Mouse (Mus musculus) lung, embryonic 16.5 days (tissue): Measurements from ENCODE around the gene Ear1. TPM values are rescaled to one million over a fixed set of nuclear protein-coding genes. Genes with fewer than 3 reads are reported as not detected.
"Not testable (repeated sequence)": the region's sequence is repeated elsewhere in the genome, so short reads cannot be mapped to it uniquely, and the experiment has no call there.

Source experiments
- ATAC-seq: fragments of 200-750 bp; cut with Nextera tagmentation; 2 replicates; pipeline ENCODE4 v1.8.0; 2017; ENCODE audit warnings: low read depth, mild to moderate bottlenecking, moderate library complexity
- H3K27ac ChIP-seq: fragments of 300-500 bp; sonication (generic); 2 replicates; pipeline ENCODE4 v1.5.1; 2014; ENCODE audit warnings: mild to moderate bottlenecking, control low read depth, low read length
- H3K27me3 ChIP-seq: fragments of 300-500 bp; sonication (generic); 2 replicates; pipeline ENCODE4 v1.6.1; 2014; ENCODE audit warnings: low read depth, low read length, mixed read lengths; ENCODE audit not compliant: control insufficient read depth, insufficient read depth
- H3K36me3 ChIP-seq: fragments of 300-500 bp; sonication (generic); 2 replicates; pipeline ENCODE4 v1.6.1; 2014; ENCODE audit warnings: low read length; ENCODE audit not compliant: control insufficient read depth, insufficient read depth
- H3K4me1 ChIP-seq: fragments of 300-500 bp; sonication (generic); replicated peaks from 2 replicates; pipeline ENCODE4 v1.6.1; 2014; ENCODE audit warnings: low read length, mixed read lengths; ENCODE audit not compliant: control insufficient read depth, insufficient read depth
- H3K4me2 ChIP-seq: fragments of 300-500 bp; sonication (generic); 2 replicates; pipeline ENCODE4 v1.6.1; 2014; ENCODE audit warnings: low read depth, low read length, control low read depth
- H3K4me3 ChIP-seq: fragments of 300-500 bp; sonication (generic); 2 replicates; pipeline ENCODE4 v1.5.1; 2014; ENCODE audit warnings: mild to moderate bottlenecking, low read length, control low read depth
- H3K9ac ChIP-seq: fragments of 300-500 bp; sonication (generic); 2 replicates; pipeline ENCODE4 v1.6.1; 2014; ENCODE audit warnings: low read length, control low read depth
- H3K9me3 ChIP-seq: fragments of 300-500 bp; sonication (generic); 2 replicates; pipeline ENCODE4 v1.6.1; 2016; ENCODE audit warnings: low read length; ENCODE audit not compliant: control insufficient read depth
- WGBS: fragments of 180-500 bp; shearing (Covaris S2); extraction: QIAGEN DNeasy Blood & Tissue Kit; methylation state at CpG from one replicate; pipeline ENCODE4 v1.1.7; 2014; 5-methylcytosine and 5-hydroxymethylcytosine counted together
- polyA plus RNA-seq: library from polyadenylated mRNA; unstranded; fragments of >200 nt; fragmentation: Nextera tagmentation; extraction: Ambion mirVana; gene quantifications from 2 replicates; pipeline ENCODE4 v1.2.1, GENCODE M21; 2015

Gene Ear1
- polyA plus RNA-seq, 1 experiment from 2014 or later = not detected

- not testable (repeated sequence) for H3K9ac ChIP-seq, ATAC-seq, H3K27ac ChIP-seq, H3K4me3 ChIP-seq, H3K36me3 ChIP-seq, H3K27me3 ChIP-seq, H3K4me1 ChIP-seq, H3K9me3 ChIP-seq, H3K4me2 ChIP-seq
- 62% methylated on average over 8 of the region's 9 CpGs for WGBS
These were observed 62.9 kb downstream of the Ear1 start for GRCm38 (mm10) chr14:43812458-43812857.

GRCm38 (mm10) chr14:43808142-43808541, 67.2 kb downstream of the Ear1 start:
- not testable (repeated sequence) for H3K27me3 ChIP-seq, H3K4me2 ChIP-seq, ATAC-seq, H3K27ac ChIP-seq, H3K9me3 ChIP-seq, H3K4me3 ChIP-seq, H3K4me1 ChIP-seq, H3K9ac ChIP-seq, H3K36me3 ChIP-seq
- 70% methylated on average over 4 of the region's 4 CpGs for WGBS

GRCm38 (mm10) chr14:43804435-43804834, 70.9 kb downstream of the Ear1 start:
- H3K27ac ChIP-seq, H3K9me3 ChIP-seq, H3K36me3 ChIP-seq, H3K27me3 ChIP-seq, H3K4me2 ChIP-seq, H3K4me3 ChIP-seq, ATAC-seq, H3K4me1 ChIP-seq, H3K9ac ChIP-seq: not testable (repeated sequence)
- 7% methylated on average over 7 of the region's 7 CpGs for WGBS

GRCm38 (mm10) chr14:43796905-43797470, 78.3 kb downstream of the Ear1 start:
- not testable (repeated sequence) for ATAC-seq, H3K27me3 ChIP-seq, H3K27ac ChIP-seq, H3K4me1 ChIP-seq, H3K9ac ChIP-seq, H3K9me3 ChIP-seq, H3K36me3 ChIP-seq
- WGBS = 9% methylated on average over 23 of the region's 23 CpGs
- Histone ChIP-seq H3K4me2 (peak overlapping the region; percentile 20; the same call in 1 of the 2 replicates), H3K4me3 (peak overlapping the region; percentile 10; the same call in 1 of the 2 replicates)

- Histone ChIP-seq H3K4me3 (peak overlapping the region; percentile 10; the same call in 1 of the 2 replicates), H3K36me3 (no peaks in the 10 kb centered on the region), H3K9me3 (no peaks in the 10 kb centered on the region), H3K27me3 (no peaks in the 10 kb centered on the region), H3K4me1 (no peaks in the 10 kb centered on the region), H3K9ac (no peak overlapping the region), H3K27ac (no peak overlapping the region), H3K4me2 (peak overlapping the region; percentile 20; the same call in 1 of the 2 replicates)
- WGBS = 13% methylated on average over 14 of the region's 14 CpGs
- ATAC-seq = no peak
These were observed 79.0 kb downstream of the Ear1 start for GRCm38 (mm10) chr14:43796069-43796904.

GRCm38 (mm10) chr14:43793811-43794210, 81.5 kb downstream of the Ear1 start:
- WGBS = 32% methylated on average over 5 of the region's 5 CpGs
- H3K27ac ChIP-seq, H3K9ac ChIP-seq, H3K4me3 ChIP-seq, H3K27me3 ChIP-seq, H3K36me3 ChIP-seq, H3K9me3 ChIP-seq, H3K4me1 ChIP-seq, H3K4me2 ChIP-seq, ATAC-seq: not testable (repeated sequence)

- H3K9me3 ChIP-seq, H3K36me3 ChIP-seq, ATAC-seq, H3K27ac ChIP-seq, H3K4me2 ChIP-seq, H3K9ac ChIP-seq, H3K4me3 ChIP-seq, H3K27me3 ChIP-seq, H3K4me1 ChIP-seq: not testable (repeated sequence)
- WGBS = 85% methylated on average over 3 of the region's 3 CpGs
These were observed 90.7 kb downstream of the Ear1 start, which contains the start of gene Gm8180 for GRCm38 (mm10) chr14:43784645-43785044. Gm8180 (minus strand) TSS chr14:43784745.

Other genes starting within 250 kb of the Ear1 start
- gene Gm8165, start 198.3 kb downstream of the Ear1 start, polyA plus RNA-seq = not detected in 2 replicates
- 0.91 and 1.2 TPM in 2 replicates for gene Gm7324, start 177.7 kb downstream of the Ear1 start, polyA plus RNA-seq
- not detected in 2 replicates for gene Gm16506, start 148.0 kb downstream of the Ear1 start, polyA plus RNA-seq
- not detected in 2 replicates for gene Gm6526, start 127.7 kb downstream of the Ear1 start, polyA plus RNA-seq
- gene Gm8180, start 90.8 kb downstream of the Ear1 start, polyA plus RNA-seq = not detected in 2 replicates
- not detected in 2 replicates for gene Ear10, start 48.0 kb upstream of the Ear1 start, polyA plus RNA-seq
- gene Gm8113, start 49.9 kb upstream of the Ear1 start, polyA plus RNA-seq = 26.0 and 26.7 TPM in 2 replicates
- not detected in 2 replicates for gene Ang5, start 81.6 kb upstream of the Ear1 start, polyA plus RNA-seq
- gene Ang6, start 126.8 kb upstream of the Ear1 start, polyA plus RNA-seq = not detected in 2 replicates
- 7.5 and 12.8 TPM in 2 replicates for gene Ear2, start 227.1 kb upstream of the Ear1 start, polyA plus RNA-seq
- gene Gm3327, start 248.3 kb upstream of the Ear1 start, polyA plus RNA-seq = not detected in 2 replicates